Mouse (Mus musculus) monocyte, adult 59 days (primary cell): ENCODE data around the gene Gm7903. TPM values are rescaled to one million over a fixed set of nuclear protein-coding genes. Genes with fewer than 3 reads are reported as not detected.

ENCODE experiments used
- total RNA-seq, 2 experiments: library from RNA; stranded (reverse); gene quantifications; one replicate each; pipeline ENCODE4 v1.2.4; 2023

The Gm7903 gene
- total RNA-seq = not detected

DNA sequence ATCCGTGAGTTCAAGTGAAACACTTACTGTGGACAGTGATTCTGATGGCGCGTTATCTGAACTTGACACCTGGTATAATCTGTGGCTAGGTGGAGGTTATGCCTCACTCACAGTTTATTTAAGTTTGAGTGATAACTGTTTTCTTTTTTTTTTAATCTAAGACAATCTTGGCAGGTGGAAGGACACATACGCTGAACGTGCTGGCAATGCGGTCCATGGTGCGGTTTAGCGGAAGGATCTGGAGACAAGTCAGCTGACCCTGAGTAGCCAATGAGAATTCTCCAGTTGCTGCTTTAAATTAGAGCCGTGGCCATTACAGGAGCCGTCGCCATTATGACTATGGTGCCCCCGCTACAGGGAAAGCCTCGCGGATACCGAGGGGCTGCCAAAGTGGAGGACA is at the start of gene Gm7903:
Gm7903 (plus strand) TSS at position 301 of the 400 bp plus-strand sequence.

Other genes starting within 250 kb of the Gm7903 start
- not detected for gene Tceal6, start 223.1 kb upstream of the Gm7903 start, total RNA-seq
- gene Pramel3, start 131.5 kb upstream of the Gm7903 start, total RNA-seq = not detected
- gene Gm5128, start 60.6 kb upstream of the Gm7903 start, total RNA-seq = not detected
- not detected for gene AV320801, start 60.8 kb downstream of the Gm7903 start, total RNA-seq
- under 1 TPM in 1 of 2 experiments, not detected in 1; 0.82 TPM for gene Nxf7, start 164.9 kb downstream of the Gm7903 start, total RNA-seq
- gene Prame, start 193.9 kb downstream of the Gm7903 start, total RNA-seq = not detected